Mouse (Mus musculus): ENCODE measurements around the gene Gbp7. TPM values are rescaled to one million over a fixed set of nuclear protein-coding genes. Genes with fewer than 3 reads are reported as not detected.
A peak's percentile ranks its signal among the peaks of the same experiment; 100 is the strongest.

The Gbp7 gene
- polyA plus RNA-seq (2012; rRNA removed) (0.82 TPM in 2 replicates), polyA plus RNA-seq (2014; fragmentation: Nextera tagmentation; extraction: Ambion mirVana) (2.3 and 3.4 TPM in 2 replicates)

DNA sequence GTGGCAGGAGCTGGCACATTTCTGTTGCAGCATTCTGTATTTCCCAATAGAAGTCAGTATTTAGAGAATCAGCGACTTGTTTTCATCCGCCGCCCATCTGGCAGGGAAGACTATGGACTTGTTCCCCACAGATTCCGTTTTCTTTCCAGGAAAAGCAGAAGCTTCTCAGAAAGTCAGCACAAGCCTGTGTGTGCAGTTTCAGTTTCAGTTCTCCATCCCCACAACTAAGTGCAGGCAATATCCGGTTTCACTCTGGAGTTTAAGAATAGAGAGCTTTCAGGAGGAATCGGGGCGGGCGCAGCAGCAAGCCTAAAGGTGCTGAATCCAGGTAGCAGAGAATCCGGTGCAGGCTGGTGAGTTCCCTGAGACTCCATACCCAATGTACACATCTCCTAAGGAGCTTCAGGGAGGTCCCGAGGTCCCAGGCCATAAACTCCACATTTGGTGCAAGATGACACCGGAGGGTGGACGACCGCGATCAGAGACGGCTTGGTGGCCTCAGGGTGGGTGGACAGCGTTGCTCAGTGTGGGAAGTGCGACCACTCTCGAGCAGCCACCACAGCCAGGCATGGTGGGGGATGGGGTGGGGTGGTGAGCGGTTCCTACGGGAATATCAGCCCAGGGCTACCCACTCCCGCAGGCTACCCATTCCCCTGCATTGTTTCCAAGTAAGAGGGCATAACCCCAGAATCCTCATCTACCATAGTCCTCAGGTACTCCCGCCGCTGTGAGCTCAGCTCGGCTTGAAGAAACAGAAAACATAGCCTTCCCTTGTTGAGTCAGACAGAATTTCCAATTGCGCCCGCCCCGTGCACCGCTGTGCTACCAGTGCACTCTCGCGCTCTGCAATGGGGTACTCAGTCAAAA, at the start of gene Gbp7:
Gene Gbp7 (plus strand): TSS at position 256 of the 867 bp plus-strand sequence.
- H3K9ac ChIP-seq (ENCODE audit: low read depth, low read length, severe bottlenecking): peak within 1 kb of the TSS; percentile 58
- H3K4me2 ChIP-seq (replicated peaks; ENCODE audit: low read depth, low read length, severe bottlenecking): peak within 1 kb of the TSS; percentile 96
- H3K27ac ChIP-seq (replicated peaks; ENCODE audit: low read depth, low read length): no peak within 1 kb of the TSS
- 0 out of 2 replicates have a peak, but pooled peaks cover 4% of the 10 kb centered on the region for H3K27me3 ChIP-seq (ENCODE audit: control insufficient read depth, insufficient read depth, low read length)
- DNase-seq (ENCODE audit: low spot score): peak; percentile 65
- 2% methylated on average over 30 of the region's 30 CpGs for WGBS
- peak within 1 kb of the TSS; percentile 55 for H3K4me3 ChIP-seq (replicated peaks; ENCODE audit: low read length)
- H3K9me3 ChIP-seq (ENCODE audit: control insufficient read depth, low read length): no peaks in the 10 kb centered on the region
- peak; percentile 76; the same call in 1 of the 2 replicates for ATAC-seq (ENCODE audit: low FRiP score, low read depth)
- no peaks in the 10 kb centered on the region for H3K4me1 ChIP-seq (ENCODE audit: control insufficient read depth, insufficient read depth, low read length)
- no peak for TF ChIP-seq POLR2A (IDR thresholded peaks at IDR 0.05; ENCODE audit: borderline replicate concordance, extremely low read depth, insufficient read depth, insufficient read length)
- H3K36me3 ChIP-seq (ENCODE audit: control insufficient read depth, insufficient read depth, low read length): no peaks in the 10 kb centered on the region

DNA sequence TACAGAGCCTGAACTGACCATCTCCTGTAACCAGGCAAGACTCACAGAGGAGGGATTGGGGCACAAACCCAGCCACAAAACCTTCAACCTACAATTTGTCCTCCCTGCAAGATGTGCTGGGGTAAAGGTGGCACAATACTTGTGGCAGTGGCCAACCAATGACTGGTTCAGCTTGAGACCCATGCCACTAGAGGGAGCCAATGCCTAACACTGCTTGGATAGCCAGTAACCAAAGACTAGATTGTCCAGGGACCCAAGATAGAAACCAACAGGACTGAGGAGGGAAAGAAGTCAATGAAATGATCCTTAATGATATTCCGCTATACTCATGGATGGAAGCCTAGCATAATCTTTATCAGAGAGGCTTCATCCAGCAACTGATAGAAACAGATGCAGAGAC, 39.7 kb upstream of the Gbp7 start:
- DNase-seq (ENCODE audit: low spot score) (peak; percentile 80), ATAC-seq (ENCODE audit: low FRiP score, low read depth) (peak; percentile 74)
- H3K4me1 ChIP-seq (ENCODE audit: control insufficient read depth, insufficient read depth, low read length): no peaks in the 10 kb centered on the region
- TF ChIP-seq POLR2A (IDR thresholded peaks at IDR 0.05; ENCODE audit: borderline replicate concordance, extremely low read depth, insufficient read depth, insufficient read length): no peak
- no peak overlapping the region for H3K27ac ChIP-seq (replicated peaks; ENCODE audit: low read depth, low read length)
- H3K9ac ChIP-seq (ENCODE audit: low read depth, low read length, severe bottlenecking): no peak overlapping the region
- H3K4me3 ChIP-seq (replicated peaks; ENCODE audit: low read length): no peak overlapping the region
- H3K4me2 ChIP-seq (replicated peaks; ENCODE audit: low read depth, low read length, severe bottlenecking): no peak overlapping the region
- no peaks in the 10 kb centered on the region for H3K27me3 ChIP-seq (ENCODE audit: control insufficient read depth, insufficient read depth, low read length)
- no peaks in the 10 kb centered on the region for H3K9me3 ChIP-seq (ENCODE audit: control insufficient read depth, low read length)
- 59% methylated on average over 1 of the region's 1 CpGs for WGBS
- H3K36me3 ChIP-seq (ENCODE audit: control insufficient read depth, insufficient read depth, low read length): no peaks in the 10 kb centered on the region

DNA sequence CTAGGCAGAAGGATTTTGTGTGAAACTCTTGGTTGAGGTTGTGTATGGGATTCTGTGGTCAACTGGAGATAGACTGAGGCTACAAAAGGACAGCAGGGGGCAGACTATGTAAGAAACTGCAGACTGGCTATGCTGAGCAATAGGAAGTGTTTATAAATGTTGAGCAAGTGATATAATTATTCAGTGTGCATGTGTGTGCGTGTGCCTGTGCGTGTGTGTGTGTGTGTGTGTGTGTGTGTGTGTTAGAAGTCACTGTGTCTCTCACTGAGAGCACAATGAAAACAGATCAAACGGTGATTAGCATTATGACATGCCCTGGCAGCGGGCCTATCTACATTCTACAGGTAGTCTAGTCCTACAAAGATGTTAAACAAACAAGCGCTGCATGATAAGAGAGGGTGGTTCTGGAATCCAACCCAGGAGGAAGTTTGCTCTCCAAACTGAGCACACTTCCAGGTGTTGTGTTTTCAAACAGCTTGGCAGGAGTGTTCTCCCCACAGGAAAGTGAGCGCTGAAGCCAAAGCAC, 36.5 kb upstream of the Gbp7 start, which contains the start of gene Gbp5:
Gene Gbp5 (plus strand): TSS at position 443 of the 526 bp plus-strand sequence.
- ATAC-seq (ENCODE audit: low FRiP score, low read depth) (0 out of 2 replicates have a peak, but pooled peaks have one; percentile 34), DNase-seq (ENCODE audit: low spot score) (peak; percentile 29)
- Histone ChIP-seq H3K4me1 (ENCODE audit: control insufficient read depth, insufficient read depth, low read length) (no peaks in the 10 kb centered on the region), H3K4me2 (replicated peaks; ENCODE audit: low read depth, low read length, severe bottlenecking) (no peak within 1 kb of the TSS), H3K4me3 (replicated peaks; ENCODE audit: low read length) (no peak within 1 kb of the TSS), H3K36me3 (ENCODE audit: control insufficient read depth, insufficient read depth, low read length) (no peaks in the 10 kb centered on the region), H3K27ac (replicated peaks; ENCODE audit: low read depth, low read length) (no peak within 1 kb of the TSS), H3K9me3 (ENCODE audit: control insufficient read depth, low read length) (no peaks in the 10 kb centered on the region), H3K27me3 (ENCODE audit: control insufficient read depth, insufficient read depth, low read length) (no peaks in the 10 kb centered on the region), H3K9ac (ENCODE audit: low read depth, low read length, severe bottlenecking) (no peak within 1 kb of the TSS)
- no peak for TF ChIP-seq POLR2A (IDR thresholded peaks at IDR 0.05; ENCODE audit: borderline replicate concordance, extremely low read depth, insufficient read depth, insufficient read length)
- 68% methylated on average over 6 of the region's 6 CpGs for WGBS

DNA sequence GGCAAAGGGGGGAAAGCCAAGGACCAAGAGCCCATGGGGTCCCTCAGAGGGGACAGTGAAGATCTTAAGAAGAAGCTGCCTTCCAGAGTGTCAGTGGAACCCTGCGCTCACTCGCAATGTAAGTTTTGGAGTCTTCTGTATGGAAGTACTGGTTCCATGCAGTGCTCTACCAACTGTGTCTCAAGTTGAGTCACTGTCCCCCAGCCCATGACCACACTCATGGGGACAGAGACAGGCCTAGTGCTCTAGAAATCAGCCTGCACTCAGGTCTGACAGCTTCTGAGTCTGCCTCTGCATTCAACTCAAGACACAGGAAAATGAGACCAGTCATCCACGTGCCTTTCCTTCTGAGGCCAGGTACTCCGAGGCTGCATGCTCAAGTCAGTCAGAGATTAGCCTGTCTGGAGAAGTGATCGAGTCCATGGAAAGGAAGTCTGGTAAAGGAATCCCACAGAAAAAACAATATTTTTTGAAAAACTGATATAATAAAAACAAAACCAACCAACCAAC, 34.9 kb upstream of the Gbp7 start:
- WGBS: 90% methylated on average over 5 of the region's 5 CpGs
- Histone ChIP-seq H3K27me3 (ENCODE audit: control insufficient read depth, insufficient read depth, low read length) (no peaks in the 10 kb centered on the region), H3K4me3 (replicated peaks; ENCODE audit: low read length) (no peak overlapping the region), H3K9me3 (ENCODE audit: control insufficient read depth, low read length) (no peaks in the 10 kb centered on the region), H3K9ac (ENCODE audit: low read depth, low read length, severe bottlenecking) (no peak overlapping the region), H3K4me2 (replicated peaks; ENCODE audit: low read depth, low read length, severe bottlenecking) (no peak overlapping the region), H3K27ac (replicated peaks; ENCODE audit: low read depth, low read length) (no peak overlapping the region), H3K4me1 (ENCODE audit: control insufficient read depth, insufficient read depth, low read length) (no peaks in the 10 kb centered on the region), H3K36me3 (ENCODE audit: control insufficient read depth, insufficient read depth, low read length) (no peaks in the 10 kb centered on the region)
- DNase-seq (ENCODE audit: low spot score) (no peak), ATAC-seq (ENCODE audit: low FRiP score, low read depth) (no peak)
- no peak for TF ChIP-seq POLR2A (IDR thresholded peaks at IDR 0.05; ENCODE audit: borderline replicate concordance, extremely low read depth, insufficient read depth, insufficient read length)

Measured in limb, embryonic 14.5 days (tissue).